Mouse (Mus musculus) liver, embryonic 14.5 days (tissue): ENCODE measurements around the gene Polr2c. TPM values are rescaled to one million over a fixed set of nuclear protein-coding genes. Genes with fewer than 3 reads are reported as not detected.

ENCODE experiments used
- ATAC-seq: fragments of 200-750 bp; cut with Nextera tagmentation; 2 replicates; pipeline ENCODE4 v1.8.0; 2017; ENCODE audit warnings: moderate number of reproducible peaks, mild to moderate bottlenecking, moderate library complexity; ENCODE audit not compliant: insufficient read depth
- DNase-seq, 3 experiments: peaks; one replicate each; pipeline ENCODE4 v3.0.0-alpha.2; 2012 to 2013; ENCODE audit warnings: low read depth in 3 of 3, low spot score in 3 of 3
- H3K27ac ChIP-seq: fragments of 300-500 bp; sonication (generic); 2 replicates; pipeline ENCODE4 v1.5.1; 2014; ENCODE audit warnings: moderate library complexity, mild to moderate bottlenecking, control low read depth, inconsistent platforms
- H3K27me3 ChIP-seq: fragments of 300-500 bp; sonication (generic); 2 replicates; pipeline ENCODE4 v1.6.1; 2014; ENCODE audit warnings: mild to moderate bottlenecking, low read length, moderate library complexity; ENCODE audit not compliant: control insufficient read depth, insufficient read depth
- H3K36me3 ChIP-seq: fragments of 300-500 bp; sonication (generic); replicated peaks from 2 replicates; pipeline ENCODE4 v1.6.1; 2014; ENCODE audit warnings: low read depth; ENCODE audit not compliant: control insufficient read depth, insufficient read depth
- H3K4me1 ChIP-seq, 2 experiments: fragments of 200-500 bp in 1 of 2; fragments of 300-500 bp in 1 of 2; sonication (generic) in 1 of 2; replicated peaks; 2 replicates each; pipeline ENCODE4 v1.6.1; 2012 to 2014; ENCODE audit warnings: antibody characterized with exemption in 1 of 2, inconsistent platforms in 1 of 2, low read length in 1 of 2; ENCODE audit not compliant: control insufficient read depth in 2 of 2, insufficient read depth in 2 of 2
- H3K4me2 ChIP-seq: fragments of 300-500 bp; sonication (generic); 2 replicates; pipeline ENCODE4 v1.6.1; 2014; ENCODE audit warnings: low read depth, mild to moderate bottlenecking, control low read depth, moderate library complexity
- H3K4me3 ChIP-seq, 2 experiments: fragments of 200-500 bp in 1 of 2; fragments of 300-500 bp in 1 of 2; sonication (generic) in 1 of 2; 2 replicates each; pipeline ENCODE4 v1.5.1; 2012 to 2014; ENCODE audit warnings: low read depth in 2 of 2, low read length in 2 of 2, mild to moderate bottlenecking in 2 of 2, control low read depth in 1 of 2, inconsistent platforms in 1 of 2, moderate library complexity in 1 of 2; ENCODE audit not compliant: insufficient read depth in 1 of 2
- H3K9ac ChIP-seq: fragments of 300-500 bp; sonication (generic); replicated peaks from 2 replicates; pipeline ENCODE4 v1.6.1; 2014; ENCODE audit warnings: mild to moderate bottlenecking, control low read depth, moderate library complexity
- H3K9me3 ChIP-seq: fragments of 300-500 bp; sonication (generic); 2 replicates; pipeline ENCODE4 v1.6.1; 2016; ENCODE audit warnings: low read length, mixed read lengths; ENCODE audit not compliant: control insufficient read depth
- CTCF ChIP-seq: IDR thresholded peaks from 2 replicates; pipeline ENCODE4 v1.5.1; 2016; ENCODE audit warnings: antibody characterized with exemption, low read depth, control low read depth
- EP300 ChIP-seq: IDR thresholded peaks from 2 replicates; pipeline ENCODE4 v1.6.1; 2016; ENCODE audit warnings: antibody characterized with exemption, low read depth
- WGBS: fragments of 180-500 bp; shearing (Covaris S2); extraction: QIAGEN DNeasy Blood & Tissue Kit; methylation state at CpG from one replicate; pipeline ENCODE4 v1.1.7; 2014; ENCODE audit not compliant: insufficient replicate concordance; 5-methylcytosine and 5-hydroxymethylcytosine counted together
- polyA plus RNA-seq, 2 experiments: library from polyadenylated mRNA; depleted of rRNA in 1 of 2; stranded (reverse) in 1 of 2; unstranded in 1 of 2; fragments of >200 nt; fragmentation: Nextera tagmentation in 1 of 2; extraction: Ambion mirVana in 1 of 2; gene quantifications; 2 replicates each; pipeline versions ENCODE4 v1.2.1 to v1.2.3; 2012 to 2014

Polr2c gene
- polyA plus RNA-seq, 2 experiments = 51.6 to 73.5 TPM

GRCm38 (mm10) chr8:94811654-94812053 lies 45.6 kb upstream of the Polr2c start:
- Histone ChIP-seq H3K4me1 (peaks cover 4% of the 10 kb centered on the region in 2 experiments; a peak in 1 of 4 replicates), H3K36me3 (no peaks in the 10 kb centered on the region), H3K9ac (no peak overlapping the region), H3K4me2 (no peak overlapping the region), H3K27me3 (no peaks in the 10 kb centered on the region), H3K9me3 (no peaks in the 10 kb centered on the region), H3K27ac (no peak overlapping the region), H3K4me3 (no peak overlapping the region)
- TF ChIP-seq CTCF (no peak), EP300 (no peak)
- WGBS = 44% methylated on average over 6 of the region's 6 CpGs
- DNase-seq (no peak), ATAC-seq (no peak)

GRCm38 (mm10) chr8:94812645-94813098 lies 44.6 kb upstream of the Polr2c start:
- H3K4me1 ChIP-seq = peaks cover 4% of the 10 kb centered on the region in 2 experiments; a peak in 1 of 4 replicates
- H3K4me2 ChIP-seq = no peak overlapping the region
- peak; percentile 74 to 82 (median 78) for DNase-seq
- ATAC-seq = peak; percentile 57; the same call in 1 of the 2 replicates
- TF ChIP-seq CTCF (peak; percentile 76), EP300 (no peak; the same call in 1 of the 2 replicates)
- H3K9ac ChIP-seq = no peak overlapping the region
- H3K27ac ChIP-seq = no peak overlapping the region
- H3K27me3 ChIP-seq = no peaks in the 10 kb centered on the region
- no peaks in the 10 kb centered on the region for H3K36me3 ChIP-seq
- no peak overlapping the region for H3K4me3 ChIP-seq
- 30% methylated on average over 6 of the region's 6 CpGs for WGBS
- no peaks in the 10 kb centered on the region for H3K9me3 ChIP-seq

GRCm38 (mm10) chr8:94814556-94814955 lies 42.7 kb upstream of the Polr2c start:
- Histone ChIP-seq H3K4me3 (no peak overlapping the region), H3K9me3 (no peaks in the 10 kb centered on the region), H3K27ac (no peak overlapping the region), H3K27me3 (no peaks in the 10 kb centered on the region), H3K9ac (no peak overlapping the region), H3K4me1 (no peaks in the 10 kb centered on the region; a peak in 1 of 4 replicates), H3K4me2 (no peak overlapping the region), H3K36me3 (no peaks in the 10 kb centered on the region)
- no peak for ATAC-seq
- WGBS = 0% methylated on average over 1 of the region's 1 CpGs
- DNase-seq = no peak
- TF ChIP-seq EP300 (no peak), CTCF (peak; percentile 73)

GRCm38 (mm10) chr8:94817933-94818332 lies 39.3 kb upstream of the Polr2c start:
- Histone ChIP-seq H3K9ac (no peak overlapping the region), H3K27ac (no peak overlapping the region), H3K27me3 (no peaks in the 10 kb centered on the region), H3K36me3 (peaks cover 11% of the 10 kb centered on the region), H3K9me3 (no peaks in the 10 kb centered on the region), H3K4me1 (peaks cover 0 to 7% of the 10 kb centered on the region in 2 experiments; a peak in 2 of 4 replicates), H3K4me3 (no peak overlapping the region), H3K4me2 (no peak overlapping the region)
- DNase-seq (no peak), ATAC-seq (no peak)
- WGBS = 49% methylated on average over 11 of the region's 11 CpGs
- no peak for TF ChIP-seq EP300
- TF ChIP-seq CTCF = no peak

- Histone ChIP-seq H3K4me1 (peaks cover 0 to 7% of the 10 kb centered on the region in 2 experiments; a peak in 2 of 4 replicates), H3K36me3 (peaks cover 29% of the 10 kb centered on the region), H3K27ac (no peak overlapping the region), H3K9ac (no peak overlapping the region), H3K9me3 (no peaks in the 10 kb centered on the region), H3K4me2 (no peak overlapping the region), H3K27me3 (no peaks in the 10 kb centered on the region), H3K4me3 (no peak overlapping the region)
- no peak for DNase-seq
- ATAC-seq = peak; percentile 33; the same call in 1 of the 2 replicates
- TF ChIP-seq EP300 (no peak; the same call in 1 of the 2 replicates), CTCF (no peak)
- WGBS = 31% methylated on average over 6 of the region's 6 CpGs
These were observed 37.5 kb upstream of the Polr2c start for GRCm38 (mm10) chr8:94819671-94820179.
